Mouse (Mus musculus) ES-Bruce4 (cell line): ENCODE data around the gene Psmd7. TPM values are rescaled to one million over a fixed set of nuclear protein-coding genes. Genes with fewer than 3 reads are reported as not detected.

ENCODE experiments used
- H3K27ac ChIP-seq: 2 replicates; pipeline ENCODE4 v1.5.1; 2012; ENCODE audit warnings: low read length, inconsistent platforms; ENCODE audit not compliant: insufficient read depth
- H3K27me3 ChIP-seq: 2 replicates; pipeline ENCODE4 v1.6.1; 2012; ENCODE audit warnings: mild to moderate bottlenecking, low read length, inconsistent platforms; ENCODE audit not compliant: control insufficient read depth, poor library complexity, insufficient read depth, severe bottlenecking
- H3K36me3 ChIP-seq: 2 replicates; pipeline ENCODE4 v1.6.1; 2012; ENCODE audit warnings: inconsistent platforms, mild to moderate bottlenecking, low read length, moderate library complexity; ENCODE audit not compliant: control insufficient read depth, poor library complexity, insufficient read depth, severe bottlenecking
- H3K4me1 ChIP-seq: one replicate; pipeline ENCODE4 v1.8.1; 2011; ENCODE audit warnings: low read length; ENCODE audit not compliant: control insufficient read depth, insufficient read depth
- H3K4me3 ChIP-seq: 2 replicates; pipeline ENCODE4 v1.5.1; 2011; ENCODE audit warnings: low read depth, mild to moderate bottlenecking, low read length
- H3K9ac ChIP-seq: 2 replicates; pipeline ENCODE4 v1.6.1; 2012; ENCODE audit warnings: low read depth, mild to moderate bottlenecking, inconsistent platforms; ENCODE audit not compliant: poor library complexity, severe bottlenecking
- H3K9me3 ChIP-seq: replicated peaks from 2 replicates; pipeline ENCODE4 v1.6.1; 2012; ENCODE audit warnings: mild to moderate bottlenecking, low read length, inconsistent platforms; ENCODE audit not compliant: control insufficient read depth, poor library complexity, insufficient read depth, severe bottlenecking
- CTCF ChIP-seq: IDR thresholded peaks from one replicate; pipeline ENCODE4 v1.8.1; 2011; ENCODE audit warnings: low read depth, low read length
- EP300 ChIP-seq: IDR thresholded peaks from 2 replicates; pipeline ENCODE4 v1.6.1; 2011; ENCODE audit warnings: low read depth, low read length; ENCODE audit not compliant: insufficient read depth
- POLR2A ChIP-seq: IDR thresholded peaks from one replicate; pipeline ENCODE4 v1.8.1; 2011; ENCODE audit warnings: low read length; ENCODE audit not compliant: insufficient read depth
- polyA plus RNA-seq: library from polyadenylated mRNA; stranded (reverse); fragments of >200 nt; gene quantifications from 2 replicates; pipeline ENCODE4 v1.2.4, GENCODE M21; 2011; ENCODE audit warnings: low read depth; ENCODE audit not compliant: missing spikeins, insufficient read depth, insufficient read length

Gene Psmd7
- polyA plus RNA-seq, 1 experiment = 183 TPM

GRCm38 (mm10) chr8:107545621-107546152, 42.6 kb downstream of the Psmd7 start:
- TF ChIP-seq POLR2A = no peak
- no peak for TF ChIP-seq EP300
- no peak for TF ChIP-seq CTCF
- Histone ChIP-seq H3K4me1 (no peaks in the 10 kb centered on the region), H3K9me3 (no peaks in the 10 kb centered on the region), H3K36me3 (no peaks in the 10 kb centered on the region), H3K27me3 (no peaks in the 10 kb centered on the region), H3K9ac (no peak overlapping the region), H3K27ac (no peak overlapping the region), H3K4me3 (no peak overlapping the region)

DNA sequence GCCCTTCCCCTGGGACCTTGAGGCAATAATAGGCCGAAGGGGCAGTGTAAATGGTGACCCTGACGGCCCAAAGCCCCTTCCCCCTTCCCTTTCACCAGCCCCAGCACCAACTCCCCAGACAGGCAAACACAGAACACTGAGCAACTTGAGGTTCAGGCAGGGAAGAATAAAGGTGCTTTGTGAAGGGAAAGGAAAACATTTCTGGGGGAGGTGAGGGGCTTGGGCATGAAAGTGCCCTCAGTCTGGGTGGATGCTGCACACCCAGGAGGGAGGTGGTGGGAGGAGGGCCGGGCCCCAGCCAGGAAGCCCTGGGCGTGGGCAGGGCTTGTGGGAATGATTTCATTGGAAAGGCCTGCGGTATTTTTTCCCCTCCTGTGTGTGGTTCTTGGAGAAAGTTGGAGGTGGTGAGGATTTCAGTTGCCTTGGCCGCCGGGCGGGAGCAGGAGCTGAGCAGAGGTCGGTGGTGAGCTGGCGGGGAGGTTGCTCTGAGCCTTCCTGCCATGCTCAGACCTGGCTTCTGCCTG, 43.6 kb downstream of the Psmd7 start:
- Histone ChIP-seq H3K9ac (no peak overlapping the region), H3K9me3 (no peaks in the 10 kb centered on the region), H3K4me1 (no peaks in the 10 kb centered on the region), H3K27ac (no peak overlapping the region), H3K36me3 (no peaks in the 10 kb centered on the region), H3K27me3 (no peaks in the 10 kb centered on the region), H3K4me3 (no peak overlapping the region)
- no peak for TF ChIP-seq EP300
- no peak for TF ChIP-seq CTCF
- no peak for TF ChIP-seq POLR2A

GRCm38 (mm10) chr8:107544211-107544610, 44.1 kb downstream of the Psmd7 start:
- H3K36me3 ChIP-seq = no peaks in the 10 kb centered on the region
- H3K4me1 ChIP-seq = no peaks in the 10 kb centered on the region
- no peak overlapping the region for H3K4me3 ChIP-seq

DNA sequence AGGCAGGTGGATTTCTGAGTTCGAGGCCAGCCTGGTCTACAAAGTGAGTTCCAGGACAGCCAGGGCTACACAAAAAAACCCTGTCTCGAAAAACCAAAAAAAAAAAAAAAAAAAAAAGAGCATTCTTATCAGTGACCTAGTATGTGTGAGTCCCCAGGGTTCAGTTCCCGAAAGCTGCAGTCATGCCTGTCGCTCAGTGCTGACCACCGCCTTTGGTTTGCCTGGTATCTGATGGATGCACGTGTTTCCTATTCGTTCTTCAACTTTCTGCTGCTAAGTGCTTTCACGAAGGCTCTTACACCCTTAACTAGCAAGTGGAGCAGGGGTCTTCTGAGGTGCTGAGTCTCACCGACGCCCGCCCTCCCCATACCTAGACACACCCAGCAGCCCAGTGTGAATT, 44.5 kb downstream of the Psmd7 start:
- no peak overlapping the region for H3K27ac ChIP-seq
- no peaks in the 10 kb centered on the region for H3K27me3 ChIP-seq
- H3K4me3 ChIP-seq = no peak overlapping the region
- TF ChIP-seq EP300 (no peak), CTCF (no peak), POLR2A (no peak)
- no peak overlapping the region for H3K9ac ChIP-seq
- H3K36me3 ChIP-seq = no peaks in the 10 kb centered on the region
- H3K4me1 ChIP-seq = no peaks in the 10 kb centered on the region
- no peaks in the 10 kb centered on the region for H3K9me3 ChIP-seq

More at GRCm38 (mm10) chr8:107544211-107544610, 44.1 kb downstream of the Psmd7 start:
- Histone ChIP-seq H3K9ac (no peak overlapping the region), H3K9me3 (no peaks in the 10 kb centered on the region), H3K27ac (no peak overlapping the region), H3K27me3 (no peaks in the 10 kb centered on the region)
- no peak for TF ChIP-seq POLR2A
- no peak for TF ChIP-seq CTCF
- TF ChIP-seq EP300 = no peak

DNA sequence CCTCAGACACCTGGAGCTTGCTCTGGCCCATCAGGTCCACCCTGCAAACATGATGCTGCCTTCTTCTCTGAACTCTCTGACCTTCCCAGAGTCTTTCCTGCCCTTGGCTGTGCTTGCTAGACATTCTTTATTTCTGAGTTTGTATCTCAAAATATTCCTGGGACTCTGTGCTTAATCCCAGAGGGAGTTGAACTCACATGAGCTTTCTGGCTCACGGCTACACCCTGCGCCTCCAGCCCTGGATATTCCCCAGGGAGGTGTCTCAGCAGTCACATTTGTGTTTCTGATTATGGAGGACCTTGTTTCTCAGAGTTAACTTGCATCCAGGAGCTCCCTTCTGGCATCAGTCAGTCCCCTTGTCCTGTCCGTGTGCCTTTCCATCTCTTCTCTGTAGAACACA, 46.1 kb downstream of the Psmd7 start:
- Histone ChIP-seq H3K9ac (no peak overlapping the region), H3K4me1 (no peaks in the 10 kb centered on the region), H3K27ac (no peak overlapping the region), H3K36me3 (no peaks in the 10 kb centered on the region), H3K27me3 (no peaks in the 10 kb centered on the region), H3K9me3 (no peaks in the 10 kb centered on the region), H3K4me3 (no peak overlapping the region)
- TF ChIP-seq POLR2A = no peak
- TF ChIP-seq EP300 = no peak

DNA sequence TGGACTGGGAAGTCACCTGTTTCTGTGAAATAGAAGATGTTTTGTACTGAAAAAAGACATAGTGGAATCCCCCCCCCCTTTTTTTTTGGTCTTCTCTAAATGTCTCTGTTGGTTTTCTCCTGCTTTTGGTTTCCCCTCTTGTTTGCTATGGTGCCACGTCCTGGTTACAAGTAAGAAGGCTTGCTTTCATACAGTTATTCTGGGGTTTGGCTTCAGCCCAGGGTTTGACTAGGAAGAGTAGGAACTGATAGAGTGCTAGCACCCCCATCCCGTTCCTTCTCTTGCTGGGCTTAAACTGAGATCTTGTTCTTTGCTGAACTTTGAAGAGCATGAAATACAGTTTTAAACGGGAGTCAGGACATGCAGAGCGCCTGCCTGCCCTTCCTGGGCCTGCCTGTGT, 46.9 kb downstream of the Psmd7 start:
- TF ChIP-seq POLR2A (no peak), CTCF (no peak), EP300 (no peak)
- Histone ChIP-seq H3K4me3 (no peak overlapping the region), H3K27me3 (no peaks in the 10 kb centered on the region), H3K9me3 (no peaks in the 10 kb centered on the region), H3K4me1 (no peaks in the 10 kb centered on the region), H3K27ac (no peak overlapping the region), H3K9ac (no peak overlapping the region), H3K36me3 (no peaks in the 10 kb centered on the region)
